Mouse (Mus musculus): ENCODE data around the gene En1.

En1 gene

DNA sequence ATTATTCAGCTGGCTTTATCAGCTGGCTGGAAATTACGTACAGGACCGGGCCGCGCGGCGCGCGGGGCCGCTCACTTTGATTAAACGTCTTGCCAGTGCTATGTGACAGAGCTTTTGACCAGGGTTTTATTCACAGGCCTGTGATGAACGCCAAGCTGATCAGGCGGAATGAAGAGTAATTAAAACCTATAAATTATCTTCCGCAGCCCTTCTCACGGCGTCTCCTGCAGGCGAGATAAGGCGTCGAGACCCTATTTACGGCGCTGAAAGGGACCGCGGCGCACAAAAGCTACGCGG lies 2.1 kb upstream of the En1 start:
- DNase-seq (ENCODE audit: low read depth, low spot score) = no peak

DNA sequence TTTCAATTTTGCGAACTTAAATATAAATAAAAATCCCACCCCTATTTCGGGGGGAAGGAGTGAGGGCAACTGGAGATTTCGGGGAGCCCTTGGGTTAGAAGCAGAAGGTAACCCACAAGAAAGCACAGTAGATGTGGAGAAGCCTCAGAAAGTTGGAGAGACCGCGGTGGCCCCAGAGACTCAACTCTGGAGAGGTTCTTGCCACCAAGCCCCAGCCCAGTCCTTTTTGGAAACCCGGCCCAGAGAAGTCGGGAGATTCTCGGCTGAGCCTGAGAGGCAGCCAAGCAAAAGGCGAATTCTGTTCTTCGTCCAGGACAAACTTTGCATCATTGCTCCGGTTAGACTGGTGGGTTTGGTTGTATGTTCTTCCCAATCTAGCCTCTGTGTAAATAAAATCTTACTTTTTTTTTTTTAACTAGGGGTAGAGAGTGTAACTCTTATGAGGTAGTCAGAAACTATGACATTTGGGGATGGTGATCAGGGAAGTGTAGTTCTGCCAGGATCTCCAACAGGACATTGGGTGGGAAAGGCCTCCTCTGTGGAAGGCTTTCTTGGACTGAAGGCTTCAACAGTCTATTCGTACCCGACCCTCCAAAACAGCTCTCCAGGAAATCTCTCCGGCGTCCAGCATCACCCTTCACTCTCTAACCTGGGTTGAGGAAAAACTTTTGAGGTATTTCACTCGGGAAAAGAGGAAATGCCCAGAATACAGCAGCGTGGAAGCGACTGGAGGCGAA lies 1.5 kb upstream of the En1 start:
- no peak for DNase-seq (ENCODE audit: low read depth, low spot score)

DNA sequence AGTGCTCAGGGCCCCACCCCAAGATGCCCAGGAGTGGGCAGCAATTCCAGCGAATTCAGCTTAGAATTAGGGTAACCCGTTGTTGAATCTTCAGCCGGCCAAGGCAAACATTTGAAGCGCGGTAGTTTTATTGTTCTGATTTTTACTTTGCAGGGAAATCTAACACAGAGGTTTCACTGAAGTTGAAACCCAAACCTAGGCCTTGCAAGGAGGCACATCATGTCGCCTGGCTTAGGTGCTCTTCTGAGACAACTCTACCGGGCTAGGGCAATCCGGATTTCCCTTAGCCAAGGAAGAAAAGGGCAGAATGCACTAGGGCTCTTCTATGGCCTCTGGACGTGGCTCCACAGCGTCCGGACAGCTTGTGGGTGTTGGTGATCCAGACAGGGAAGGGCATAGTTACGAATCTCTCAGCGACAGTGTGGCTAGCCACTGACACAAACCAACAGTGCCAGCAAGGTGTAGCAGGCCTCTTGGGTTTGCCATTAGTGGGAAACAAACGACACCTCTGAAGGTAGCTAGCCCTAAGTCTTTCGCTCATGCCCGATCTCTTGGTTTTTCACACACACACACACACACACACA lies 873 bp upstream of the En1 start:
- DNase-seq (ENCODE audit: low read depth, low spot score) = no peak

DNA sequence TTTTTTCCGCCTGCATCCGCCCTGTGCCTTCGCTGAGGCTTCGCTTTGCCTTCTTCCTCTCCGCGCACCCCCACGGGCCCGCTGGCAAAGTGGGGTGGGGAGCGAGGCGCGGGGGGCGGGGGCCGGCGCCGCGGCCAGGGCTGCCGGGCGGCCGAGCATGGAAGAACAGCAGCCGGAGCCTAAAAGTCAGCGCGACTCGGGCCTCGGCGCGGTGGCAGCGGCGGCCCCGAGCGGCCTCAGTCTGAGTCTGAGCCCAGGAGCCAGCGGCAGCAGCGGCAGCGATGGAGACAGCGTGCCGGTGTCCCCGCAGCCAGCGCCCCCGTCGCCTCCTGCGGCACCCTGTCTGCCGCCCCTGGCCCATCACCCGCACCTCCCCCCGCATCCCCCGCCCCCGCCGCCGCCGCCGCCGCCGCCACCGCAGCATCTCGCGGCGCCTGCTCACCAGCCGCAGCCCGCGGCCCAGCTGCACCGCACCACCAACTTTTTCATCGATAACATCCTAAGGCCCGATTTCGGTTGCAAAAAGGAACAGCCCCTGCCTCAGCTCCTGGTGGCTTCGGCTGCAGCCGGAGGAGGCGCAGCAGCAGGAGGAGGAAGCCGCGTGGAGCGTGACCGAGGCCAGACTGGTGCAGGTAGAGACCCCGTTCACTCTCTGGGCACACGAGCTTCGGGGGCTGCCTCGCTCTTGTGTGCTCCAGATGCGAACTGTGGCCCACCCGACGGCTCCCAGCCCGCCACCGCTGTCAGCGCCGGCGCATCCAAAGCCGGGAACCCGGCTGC lies 848 bp downstream of the En1 start:
- DNase-seq (ENCODE audit: low read depth, low spot score) = no peak

DNA sequence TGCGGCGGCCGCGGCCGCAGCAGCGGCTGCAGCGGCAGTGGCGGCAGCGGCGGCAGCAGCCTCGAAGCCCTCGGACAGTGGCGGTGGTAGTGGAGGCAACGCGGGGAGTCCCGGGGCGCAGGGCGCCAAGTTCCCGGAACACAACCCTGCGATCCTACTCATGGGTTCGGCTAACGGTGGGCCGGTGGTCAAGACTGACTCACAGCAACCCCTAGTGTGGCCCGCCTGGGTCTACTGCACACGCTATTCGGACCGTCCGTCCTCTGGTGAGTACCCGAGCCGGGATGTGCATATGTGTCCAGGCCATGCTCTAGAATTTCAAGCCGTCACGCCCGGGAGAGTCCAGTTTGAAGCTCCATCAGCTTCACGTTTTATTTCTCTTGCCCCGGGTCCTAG lies 1.4 kb downstream of the En1 start:
- DNase-seq (ENCODE audit: low read depth, low spot score) = no peak

DNA sequence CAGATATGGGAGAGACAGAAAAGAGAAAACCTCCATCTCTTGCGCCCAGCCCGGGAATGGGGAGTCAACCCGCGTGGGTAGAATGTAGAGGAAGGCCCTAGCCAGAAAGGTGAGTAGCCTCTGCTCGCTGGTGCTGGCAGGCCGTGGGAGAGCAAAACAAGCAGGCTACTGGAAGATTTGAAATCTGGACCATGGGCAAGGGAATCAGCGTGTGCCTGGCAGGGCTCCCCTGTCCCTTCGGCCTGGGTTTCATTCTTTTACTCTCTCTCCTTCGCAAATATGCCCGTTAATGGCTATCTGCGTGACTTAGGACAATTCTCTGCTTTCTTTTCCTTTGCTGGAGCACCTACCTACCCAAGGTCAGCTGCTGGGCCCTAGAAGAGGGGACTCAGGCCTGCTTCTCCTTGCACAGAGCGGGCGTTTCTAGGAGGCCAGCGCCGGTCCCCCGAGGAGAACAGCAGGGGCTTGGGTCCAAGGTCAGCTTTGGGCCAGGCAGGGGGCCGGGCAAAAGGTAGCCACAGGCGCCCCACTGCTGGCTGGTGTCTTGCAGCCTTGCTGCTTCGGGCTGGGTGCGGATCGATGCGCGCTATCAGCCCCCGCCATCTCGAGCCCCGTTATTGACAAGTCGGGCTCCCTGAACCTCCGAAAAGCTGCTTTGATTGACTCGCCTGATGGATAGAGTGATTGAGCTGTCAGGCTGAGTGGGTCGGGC lies 2.4 kb downstream of the En1 start:
- no peak for DNase-seq (ENCODE audit: low read depth, low spot score)

DNA sequence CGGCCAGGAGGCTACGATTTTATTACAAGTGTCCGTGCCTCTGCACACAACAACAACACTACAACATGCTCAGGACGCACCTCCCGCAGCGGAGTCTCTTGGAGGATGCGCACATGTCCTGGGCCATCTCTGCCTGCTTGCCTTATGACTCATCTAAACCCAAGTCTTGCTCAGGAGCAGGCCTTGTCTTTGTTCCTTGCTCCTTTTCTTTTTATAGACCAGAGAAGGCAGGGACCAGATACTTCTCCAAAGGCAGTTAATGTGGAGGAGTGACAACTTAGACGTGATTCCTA lies 2.9 kb downstream of the En1 start:
- no peak for DNase-seq (ENCODE audit: low read depth, low spot score)

DNA sequence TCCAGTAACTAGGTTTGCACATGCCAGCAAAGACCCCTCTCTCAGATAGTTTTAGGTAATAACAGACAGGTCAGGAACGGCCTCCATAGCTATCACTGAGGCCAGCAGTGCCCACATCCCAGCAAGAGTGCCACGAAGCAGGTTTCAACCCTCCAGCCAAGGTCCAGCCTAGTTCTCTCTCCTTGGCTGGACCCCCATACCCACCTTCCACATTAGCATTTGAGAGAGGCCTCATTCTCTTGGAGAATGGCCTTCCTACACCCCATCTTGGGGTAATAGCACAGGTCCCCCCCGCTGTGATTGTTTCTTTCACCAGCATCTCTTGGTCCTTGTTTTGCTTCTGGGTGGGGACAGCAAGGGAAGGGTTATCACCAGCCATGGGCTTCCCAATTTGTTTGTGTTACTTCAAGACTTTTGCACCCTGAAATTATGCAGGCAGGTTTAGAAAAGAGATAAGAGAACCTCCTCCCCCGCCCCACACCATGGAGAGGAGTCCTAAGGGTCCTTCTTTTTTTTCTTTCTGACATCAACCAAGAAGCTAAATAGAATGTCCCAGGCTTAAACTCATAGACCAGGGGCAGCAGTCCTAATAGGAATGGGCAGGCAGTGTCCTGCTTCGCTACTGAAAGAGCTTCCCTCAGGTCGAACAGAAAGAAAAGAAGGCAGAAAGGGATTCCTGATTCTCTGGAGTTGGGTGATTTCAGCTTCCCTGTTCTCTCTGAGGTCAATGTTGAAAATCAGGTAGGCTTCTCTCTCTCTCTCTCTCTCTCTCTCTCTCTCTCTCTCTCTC lies 3.5 kb downstream of the En1 start:
- DNase-seq (ENCODE audit: low read depth, low spot score) = no peak

DNA sequence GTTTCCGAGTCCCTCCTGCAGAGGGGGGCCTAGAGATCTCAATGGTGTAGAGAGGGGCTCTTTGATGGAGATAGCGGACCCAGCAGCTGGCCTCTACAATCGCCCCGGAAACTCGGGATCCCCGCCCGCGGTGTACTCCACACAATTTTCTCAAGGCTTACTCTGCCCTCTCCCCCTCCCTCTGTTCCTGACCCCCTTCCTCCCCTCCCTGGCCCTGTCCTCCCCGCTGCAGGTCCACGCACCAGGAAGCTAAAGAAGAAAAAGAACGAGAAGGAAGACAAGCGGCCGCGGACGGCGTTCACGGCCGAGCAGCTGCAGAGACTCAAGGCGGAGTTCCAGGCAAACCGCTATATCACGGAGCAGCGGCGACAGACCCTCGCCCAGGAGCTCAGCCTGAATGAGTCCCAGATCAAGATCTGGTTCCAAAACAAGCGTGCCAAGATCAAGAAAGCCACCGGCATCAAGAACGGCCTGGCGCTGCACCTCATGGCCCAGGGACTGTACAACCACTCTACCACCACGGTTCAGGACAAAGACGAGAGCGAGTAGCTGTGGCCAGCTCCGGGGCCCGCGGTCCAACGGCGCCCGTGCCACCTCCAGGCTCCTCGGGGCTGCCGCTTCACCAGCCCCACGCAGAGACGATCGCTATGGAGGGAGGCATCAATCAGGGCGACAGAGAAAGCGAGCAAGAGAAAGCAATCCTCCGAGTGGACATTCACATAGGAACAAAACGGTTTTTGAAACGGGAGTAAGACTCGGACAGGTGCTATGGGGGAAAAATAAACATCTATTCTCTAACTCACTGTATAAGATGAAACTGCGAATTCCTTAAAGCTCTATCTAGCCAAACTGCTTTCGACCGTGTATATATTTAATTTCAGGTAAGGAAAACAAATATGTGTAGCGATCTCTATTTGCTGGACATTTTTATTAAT lies 4.7 kb downstream of the En1 start:
- no peak for DNase-seq (ENCODE audit: low read depth, low spot score)

DNA sequence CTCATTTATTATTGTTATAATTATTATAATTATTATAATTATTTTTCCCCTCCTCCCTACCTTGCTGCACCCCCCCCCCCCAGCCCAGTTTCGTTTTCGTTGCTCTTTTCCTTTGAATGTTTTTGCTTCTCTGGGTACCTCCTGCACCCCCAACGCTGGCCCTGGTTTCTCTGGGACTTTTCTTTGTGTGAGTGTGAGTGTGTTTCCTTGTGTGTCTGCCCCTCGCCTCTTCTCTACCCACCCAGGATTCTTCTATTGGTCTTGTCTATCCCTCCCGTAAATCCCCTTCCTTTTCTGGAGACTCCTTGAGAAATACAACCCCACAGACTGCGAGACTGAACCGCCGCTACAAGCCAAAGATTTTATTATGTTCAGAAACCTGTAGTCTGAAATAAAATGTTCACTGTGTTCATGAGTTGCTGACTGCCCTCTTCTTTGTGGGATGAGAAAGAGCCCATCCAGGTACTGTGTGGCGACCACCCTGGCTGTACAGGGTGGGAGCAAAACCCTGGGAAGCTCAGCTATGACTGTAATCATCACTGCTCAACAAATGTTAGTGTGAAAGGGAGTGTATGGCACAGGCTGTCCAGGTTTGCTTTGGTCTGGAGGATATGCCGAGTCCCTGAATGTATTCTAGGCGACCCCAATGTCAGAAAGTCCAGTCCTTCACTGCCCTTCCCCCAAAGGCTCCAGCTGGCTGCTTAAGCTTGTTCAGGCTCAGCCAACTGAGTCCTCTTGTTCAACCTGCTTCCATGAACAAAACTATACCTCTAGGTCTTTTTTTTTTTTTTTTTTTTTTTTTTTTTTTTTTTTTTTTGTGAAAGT lies 5.6 kb downstream of the En1 start:
- no peak for DNase-seq (ENCODE audit: low read depth, low spot score)

DNA sequence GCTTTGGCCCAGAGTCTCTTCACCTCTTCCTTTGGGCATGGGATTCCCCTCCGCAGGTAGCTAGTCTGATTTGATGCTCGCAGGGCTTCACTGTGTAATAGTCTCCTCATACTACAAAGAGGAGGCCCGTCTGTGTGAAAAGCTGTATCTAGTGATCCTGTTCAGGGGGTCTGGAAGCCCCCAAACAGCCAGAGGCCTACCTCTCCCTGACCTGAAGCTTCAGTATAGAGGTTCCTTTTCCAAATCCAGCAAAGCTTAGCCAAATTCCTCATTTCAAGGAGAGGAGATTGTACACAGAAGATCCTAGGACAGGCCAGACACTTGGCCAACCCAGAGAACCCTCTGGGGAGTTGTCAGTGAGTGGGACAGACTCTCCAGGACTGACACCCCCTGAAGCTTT lies 6.2 kb downstream of the En1 start:
- no peak for DNase-seq (ENCODE audit: low read depth, low spot score)

DNA sequence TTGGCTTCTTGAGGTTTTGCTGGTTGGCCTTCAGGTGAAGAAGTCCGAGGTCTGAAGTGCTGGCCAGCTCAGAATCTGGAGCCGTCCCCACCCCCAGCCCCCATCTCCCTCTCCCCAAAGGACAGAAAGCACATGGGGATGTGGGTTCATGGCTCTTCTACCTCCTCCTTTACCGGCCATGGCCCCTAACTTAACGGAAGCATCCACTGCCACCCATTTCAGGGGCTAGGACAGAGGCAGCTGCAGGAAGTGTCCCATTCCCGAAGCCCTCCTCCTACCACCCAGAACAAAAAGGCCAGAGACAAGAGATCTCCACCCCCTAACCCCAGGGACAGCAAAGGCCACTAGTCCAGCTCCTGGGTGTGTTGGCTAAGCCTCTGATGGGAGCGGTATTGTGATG lies 7.4 kb downstream of the En1 start:
- no peak for DNase-seq (ENCODE audit: low read depth, low spot score)

DNA sequence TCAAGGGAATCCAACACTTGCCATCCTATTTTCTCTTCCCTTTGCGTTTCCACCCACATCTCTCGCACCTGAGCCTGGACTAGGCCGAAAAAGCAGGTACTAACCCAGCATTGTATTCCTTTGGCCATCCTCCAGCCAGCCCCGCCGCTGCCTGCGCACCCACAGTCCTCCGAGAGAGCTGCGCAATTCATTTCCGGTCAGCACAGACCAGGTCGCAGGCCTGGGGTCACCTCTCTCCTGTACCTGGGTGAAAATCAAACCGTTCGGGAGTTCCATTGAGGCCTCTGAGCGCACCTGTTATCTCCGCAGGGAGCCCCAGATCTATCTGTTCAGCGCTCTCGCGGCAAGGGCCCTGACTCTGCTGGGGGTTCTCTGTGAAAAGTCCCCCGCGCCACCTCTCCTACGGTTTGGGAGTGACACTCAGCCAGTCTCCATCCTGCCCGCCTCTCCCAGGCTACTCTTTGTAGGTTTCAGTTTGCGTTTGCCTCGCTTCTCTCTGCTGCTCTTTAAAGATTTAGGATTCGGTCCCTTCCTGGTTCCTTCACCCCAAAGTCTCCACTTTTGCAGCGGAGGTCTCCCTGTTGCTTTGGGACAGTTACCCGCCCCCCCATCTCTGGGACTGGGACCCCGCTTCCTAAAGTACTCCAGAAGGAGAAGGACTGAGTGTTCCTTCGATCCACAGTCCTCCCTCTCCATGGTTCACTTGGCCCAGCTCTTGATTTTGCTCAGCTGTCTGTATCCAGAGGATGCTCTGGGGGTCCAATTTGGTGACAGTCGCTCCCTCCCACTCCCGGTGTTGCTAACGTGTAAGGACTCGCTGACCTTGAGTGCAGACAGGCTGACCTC lies 11.5 kb downstream of the En1 start:
- no peak for DNase-seq (ENCODE audit: low read depth, low spot score)

DNA sequence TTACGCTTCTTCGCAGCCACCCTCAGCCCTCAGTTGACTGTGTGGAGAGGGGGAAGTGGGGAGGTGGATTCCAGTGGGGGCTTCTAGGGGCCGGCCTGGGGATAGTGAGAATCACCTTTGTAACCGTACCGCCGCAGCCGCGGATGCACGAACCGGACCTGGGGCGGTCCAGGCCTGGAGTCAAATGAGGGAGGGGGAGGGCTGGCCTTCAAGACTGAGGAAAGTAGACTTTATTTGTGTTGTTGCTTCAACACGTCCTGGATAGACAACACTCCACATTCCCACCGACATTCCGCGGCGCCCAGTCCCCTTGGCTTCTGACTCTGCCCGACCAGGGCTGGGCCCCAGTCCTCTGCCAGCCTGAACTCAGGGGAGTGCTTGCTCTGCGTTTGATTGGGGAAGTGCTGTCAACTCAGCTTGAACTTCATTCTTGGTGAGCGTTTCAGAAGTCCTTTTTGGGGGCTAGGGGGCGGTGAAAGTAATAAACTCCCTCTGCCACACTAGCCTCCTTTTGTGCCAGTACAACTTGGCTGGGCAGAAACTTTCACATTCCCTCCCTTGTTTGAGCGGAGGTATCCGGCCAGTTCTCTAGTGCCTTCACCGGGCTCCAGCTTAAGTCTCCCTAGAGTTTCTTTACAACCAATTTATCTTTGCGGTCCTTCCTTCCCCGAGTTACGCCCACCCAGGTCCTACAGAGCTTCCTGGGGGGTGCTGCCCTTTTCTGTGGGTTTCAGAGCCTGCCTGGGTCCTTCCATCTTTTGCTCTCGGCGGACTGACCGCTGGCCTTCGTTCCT lies 12.3 kb downstream of the En1 start:
- DNase-seq (ENCODE audit: low read depth, low spot score) = no peak

DNA sequence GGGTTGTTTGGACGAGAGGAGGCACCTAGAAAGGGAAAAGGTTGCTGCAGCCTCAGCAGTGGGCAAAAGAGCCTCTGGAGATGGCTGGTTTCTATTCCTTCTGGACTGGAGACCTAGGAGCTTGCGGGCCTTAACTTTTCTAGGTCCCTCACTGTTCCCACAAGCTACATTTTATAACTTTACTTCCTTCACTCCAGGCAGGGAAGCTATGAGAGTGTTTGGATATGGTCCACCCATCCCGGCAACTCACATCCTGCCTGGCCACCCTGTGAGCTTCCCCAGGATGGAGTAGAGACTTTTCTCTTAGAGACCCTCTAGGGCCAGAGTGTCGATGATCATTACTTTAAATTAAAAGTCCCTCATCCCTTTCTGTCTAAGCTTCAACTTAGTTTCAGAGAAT lies 13.3 kb downstream of the En1 start:
- DNase-seq (ENCODE audit: low read depth, low spot score) = no peak

DNA sequence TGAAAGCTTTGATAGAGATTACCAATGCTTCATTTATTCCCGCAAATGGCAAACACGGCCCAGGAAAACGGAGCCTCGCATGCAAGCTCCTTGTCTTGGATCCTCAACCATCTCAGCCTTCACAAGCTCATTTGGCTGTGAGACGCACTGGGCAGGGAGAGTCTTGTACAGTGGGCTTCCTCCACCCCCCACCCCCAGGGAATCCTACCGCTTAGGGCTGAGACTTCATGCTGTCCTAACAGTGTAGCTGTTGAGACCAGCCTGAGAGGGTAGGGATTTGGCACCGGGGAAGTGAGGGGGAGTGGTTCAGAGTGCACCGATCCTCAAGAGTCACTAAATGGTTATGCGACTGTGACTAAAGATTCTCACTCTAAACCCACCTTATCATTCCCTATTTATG lies 13.7 kb downstream of the En1 start:
- no peak for DNase-seq (ENCODE audit: low read depth, low spot score)

DNA sequence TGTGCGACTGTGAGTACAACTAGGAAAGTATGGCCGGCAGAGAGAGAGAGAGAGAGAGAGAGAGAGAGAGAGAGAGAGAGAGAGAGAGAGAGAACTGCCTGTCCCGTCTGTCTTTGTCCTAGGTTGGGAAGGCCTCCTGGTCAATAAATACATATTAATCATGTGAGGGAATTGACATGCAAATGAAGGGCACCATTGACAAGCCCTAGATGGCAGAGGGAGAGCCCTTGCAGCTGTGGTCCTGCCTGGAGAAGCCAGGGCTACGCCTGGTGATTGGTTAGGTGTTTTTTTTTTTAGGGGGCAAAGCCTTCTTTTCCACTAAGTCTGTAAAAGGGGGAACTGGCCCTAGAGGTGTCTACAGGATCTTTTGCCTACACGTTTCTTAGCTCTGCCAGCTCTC lies 19.2 kb downstream of the En1 start:
- no peak for DNase-seq (ENCODE audit: low read depth, low spot score)

DNA sequence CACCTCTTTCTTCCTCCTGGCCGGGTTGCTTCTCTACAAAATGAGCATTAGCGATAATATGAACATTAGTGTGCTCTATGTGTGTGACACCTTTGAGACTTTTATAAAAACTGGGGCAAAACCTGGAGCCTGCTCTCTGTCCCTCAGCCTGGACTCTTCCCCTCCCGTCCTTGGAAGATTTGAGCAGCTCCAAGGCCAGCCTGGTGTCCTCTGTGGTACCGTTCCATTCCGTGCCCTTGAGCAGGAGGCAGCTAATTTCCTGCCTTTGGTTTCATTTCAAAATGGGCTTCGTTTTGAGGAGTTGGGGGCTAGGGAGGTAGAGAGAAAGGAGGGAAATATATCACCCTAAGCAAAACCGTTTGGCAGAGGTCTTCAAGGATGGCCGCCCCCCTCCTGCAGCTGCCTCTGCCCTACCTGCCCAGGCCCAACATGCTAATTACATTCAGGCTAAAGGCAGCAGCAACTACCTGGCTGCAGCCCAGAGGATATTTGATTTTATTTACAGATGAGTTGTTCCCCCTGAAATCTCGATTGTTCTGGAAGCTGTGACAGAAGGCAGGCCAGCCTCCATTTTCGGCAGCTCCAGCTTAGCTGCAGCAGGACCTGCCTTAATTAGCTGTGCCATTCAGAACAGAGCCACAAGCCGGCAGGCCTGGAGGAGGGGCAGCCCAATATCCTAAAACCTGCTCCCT lies 24.9 kb downstream of the En1 start:
- DNase-seq (ENCODE audit: low read depth, low spot score) = no peak
